8 mouse cellular contexts compared by ENCODE assay signal in the genomic region with DNA sequence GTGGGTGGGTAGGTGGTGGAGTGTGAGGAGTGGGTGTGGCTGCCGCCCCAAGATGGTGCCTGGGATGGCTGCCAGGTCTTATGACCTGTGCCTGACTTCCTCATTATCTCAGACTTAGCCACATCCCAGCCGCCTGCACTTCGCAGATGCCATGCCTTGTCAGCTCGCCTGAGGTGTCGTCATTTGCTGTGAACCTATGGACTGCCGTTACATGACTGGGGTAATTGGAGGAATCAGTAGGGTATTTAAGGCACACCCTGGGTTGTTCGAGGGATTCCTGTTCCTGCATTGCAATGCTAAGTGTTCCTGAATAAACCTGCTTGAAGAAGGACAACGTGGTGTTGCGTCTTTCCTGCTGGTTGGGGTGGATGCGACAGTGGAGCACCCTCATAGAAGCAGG.
A peak's percentile ranks its signal among the peaks of the same experiment; 100 is the strongest.
DNase-seq lines count a peak whose midpoint lies in the region; TF ChIP-seq lines count a peak whose summit lies in the region.
"Not testable (repeated sequence)": the region's sequence is repeated elsewhere in the genome, so short reads cannot be mapped to it uniquely, and the experiment has no call there.

No protein-coding gene starts in this region.

- H3K4me3 ChIP-seq in MEL (ENCODE audit: control insufficient read depth in 1 of 2, insufficient read depth in 1 of 2, low read depth in 2 of 2, low read length in 2 of 2); bone marrow macrophage, adult 2 months (ENCODE audit: insufficient read depth, low read length): not testable (repeated sequence)

- WGBS in large intestine, adult 2 months: 56% methylated on average over 10 of the region's 10 CpGs

- peak; percentile 63 for DNase-seq in ES-CJ7 (ENCODE audit: low read depth, low spot score)
- DNase-seq in MEL (ENCODE audit: low read depth, low spot score): peak; percentile 44
- DNase-seq in WW6 (ENCODE audit: low read depth, low spot score): peak; percentile 38
- peak; percentile 33 for DNase-seq in large intestine, adult 2 months (ENCODE audit: low read depth, low spot score)
- peak; percentile 25 to 30 for DNase-seq in lung, adult 18-20 months
- peak; percentile 7 for DNase-seq in lung, postnatal 14 days
- peak; percentile 46 for DNase-seq in lung, postnatal 36 days

- 0 out of 4 replicates have a peak, but pooled peaks of 1 of the 2 experiments have one; percentile 11 for TF ChIP-seq EP300 in MEL (IDR thresholded peaks at IDR 0.05; ENCODE audit: low read depth in 1 of 2, low read length in 2 of 2)

- not testable (repeated sequence) for H3K9ac ChIP-seq in MEL (ENCODE audit: control insufficient read depth, low read depth, low read length, poor library complexity, severe bottlenecking)

- H3K9me3 ChIP-seq in MEL (replicated peaks; ENCODE audit: insufficient read depth, low read length): not testable (repeated sequence)

- H3K36me3 ChIP-seq in MEL (ENCODE audit: control insufficient read depth in 1 of 2, insufficient read depth in 2 of 2, low read length in 2 of 2): not testable (repeated sequence)

- TF ChIP-seq RAD21 in MEL (IDR thresholded peaks at IDR 0.05; ENCODE audit: low read depth, low read length): not testable (repeated sequence)

- not testable (repeated sequence) for H3K27me3 ChIP-seq in MEL (ENCODE audit: control insufficient read depth in 1 of 2, insufficient read depth in 2 of 2, low read length in 2 of 2)

- not testable (repeated sequence) for TF ChIP-seq POLR2A in MEL (IDR thresholded peaks at IDR 0.05; ENCODE audit: control insufficient read depth in 1 of 2, insufficient read depth in 1 of 2, low read depth in 1 of 2, low read length in 2 of 2, poor library complexity in 1 of 2); bone marrow macrophage, adult 2 months (IDR thresholded peaks at IDR 0.05; ENCODE audit: borderline replicate concordance, low read depth, low read length)

- not testable (repeated sequence) for H3K4me1 ChIP-seq in MEL (ENCODE audit: control insufficient read depth in 1 of 2, insufficient read depth in 2 of 2, low read length in 2 of 2); bone marrow macrophage, adult 2 months (ENCODE audit: control insufficient read depth, insufficient read depth, low read length)

- H3K27ac ChIP-seq in MEL (ENCODE audit: control insufficient read depth, low read depth, low read length): not testable (repeated sequence)
- H3K27ac ChIP-seq in bone marrow macrophage, adult 2 months (ENCODE audit: insufficient read depth, low read depth, low read length): 0 out of 2 replicates have a peak overlapping the region, but pooled peaks have one; percentile 34

- not testable (repeated sequence) for H3K79me2 ChIP-seq in MEL (ENCODE audit: control insufficient read depth, insufficient read depth, low read length, poor library complexity)

- TF ChIP-seq CTCF in MEL (IDR thresholded peaks at IDR 0.05 in 2 of 3, conservative IDR thresholded peaks at IDR 0.05 in 1 of 3; ENCODE audit: control insufficient read depth in 1 of 3, insufficient read depth in 1 of 3, low read depth in 2 of 3, low read length in 3 of 3, poor library complexity in 1 of 3, severe bottlenecking in 1 of 3); bone marrow macrophage, adult 2 months (IDR thresholded peaks at IDR 0.05; ENCODE audit: low read depth, low read length): not testable (repeated sequence)

TF ChIP-seq in MEL, 35 proteins besides CTCF, POLR2A, EP300 and RAD21:
- 0 out of 2 replicates have a peak, but pooled peaks have one; percentile 10 for TF ChIP-seq ETS1 (IDR thresholded peaks at IDR 0.05; ENCODE audit: low read depth, low read length)

Comparison
In these comparisons a context has a peak if more than half of its experiments do, and no peak if none do; other contexts are left out.
1. DNase-seq: peak in every context shown above with its lines; median percentile 63 in ES-CJ7; 46 in lung, postnatal 36 days; 44 in MEL; 38 in WW6; 33 in large intestine, adult 2 months; 28 in lung, adult 18-20 months; 7 in lung, postnatal 14 days.